Mouse (Mus musculus) CH12.LX (cell line): ENCODE data around the gene Fam13c. TPM values are rescaled to one million over a fixed set of nuclear protein-coding genes. Genes with fewer than 3 reads are reported as not detected.

Experiments used
- DNase-seq: peaks from one replicate; pipeline ENCODE4 v3.0.0-alpha.2; 2013; ENCODE audit errors: extremely low read depth
- H3K27ac ChIP-seq: 2 replicates; pipeline ENCODE4 v1.5.1; 2012; ENCODE audit warnings: low read depth, mild to moderate bottlenecking, control low read depth, moderate library complexity; ENCODE audit not compliant: insufficient read depth
- H3K27me3 ChIP-seq: replicated peaks from 2 replicates; pipeline ENCODE3; 2012; ENCODE audit warnings: inconsistent platforms
- H3K36me3 ChIP-seq, 2 experiments: replicated peaks in 1 of 2; 2 replicates each; pipeline versions ENCODE3 to v1.6.1; 2012; ENCODE audit warnings: inconsistent platforms in 1 of 2, low read length in 1 of 2, mild to moderate bottlenecking in 1 of 2, mixed read lengths in 1 of 2, moderate library complexity in 1 of 2; ENCODE audit not compliant: control insufficient read depth in 1 of 2, insufficient read depth in 1 of 2
- H3K4me1 ChIP-seq, 2 experiments: 2 replicates each; pipeline ENCODE4 v1.6.1; 2012; ENCODE audit warnings: inconsistent platforms in 1 of 2, moderate library complexity in 1 of 2; ENCODE audit not compliant: insufficient read depth in 2 of 2, control insufficient read depth in 1 of 2
- H3K4me2 ChIP-seq: 2 replicates; pipeline ENCODE4 v1.6.1; 2012; ENCODE audit warnings: low read depth, mild to moderate bottlenecking, control low read depth; ENCODE audit not compliant: poor library complexity, insufficient read depth, severe bottlenecking
- H3K4me3 ChIP-seq, 3 experiments: fragments of 150-350 bp in 1 of 3; sonication (generic) in 1 of 3; replicated peaks in 1 of 3; 2 replicates each; pipeline versions ENCODE3 to v1.5.1; 2011 to 2012; ENCODE audit warnings: low read depth in 2 of 3, low read length in 2 of 3, mild to moderate bottlenecking in 2 of 3, moderate library complexity in 2 of 3, control low read depth in 1 of 3, improper control_type of control experiment in 1 of 3, inconsistent platforms in 1 of 3, mixed read lengths in 1 of 3; ENCODE audit not compliant: poor library complexity in 1 of 3
- H3K79me2 ChIP-seq: replicated peaks from 2 replicates; pipeline ENCODE4 v1.6.1; 2012; ENCODE audit warnings: mild to moderate bottlenecking, moderate library complexity; ENCODE audit not compliant: control insufficient read depth, poor library complexity, insufficient read depth, severe bottlenecking; ENCODE audit errors: extremely low read depth
- H3K9ac ChIP-seq: 2 replicates; pipeline ENCODE4 v1.6.1; 2012; ENCODE audit warnings: low read depth, mild to moderate bottlenecking, control low read depth, moderate library complexity; ENCODE audit not compliant: insufficient read depth
- H3K9me3 ChIP-seq: replicated peaks from 2 replicates; pipeline ENCODE3; 2012; ENCODE audit warnings: low read length, inconsistent platforms, mixed read lengths
- BHLHE40 ChIP-seq: IDR thresholded peaks from 2 replicates; pipeline ENCODE4 v1.6.1; 2011; ENCODE audit warnings: mild to moderate bottlenecking, low read depth, low read length, improper control_type of control experiment
- CHD1 ChIP-seq: IDR thresholded peaks from 2 replicates; pipeline ENCODE4 v1.6.1; 2012; ENCODE audit warnings: low read depth, low read length, improper control_type of control experiment, inconsistent platforms
- CHD2 ChIP-seq: IDR thresholded peaks from 2 replicates; pipeline ENCODE4 v1.6.1; 2011; ENCODE audit warnings: low read length, improper control_type of control experiment
- E2F4 ChIP-seq: IDR thresholded peaks from 2 replicates; pipeline ENCODE4 v1.6.1; 2011; ENCODE audit warnings: low read depth, low read length, improper control_type of control experiment; ENCODE audit not compliant: insufficient replicate concordance
- ELF1 ChIP-seq: IDR thresholded peaks from 2 replicates; pipeline ENCODE4 v1.6.1; 2014; ENCODE audit warnings: low read depth, mild to moderate bottlenecking, inconsistent platforms, low read length, improper control_type of control experiment
- EP300 ChIP-seq: IDR thresholded peaks from 2 replicates; pipeline ENCODE4 v1.6.1; 2011; ENCODE audit warnings: low read length, improper control_type of control experiment
- GABPA ChIP-seq: IDR thresholded peaks from 2 replicates; pipeline ENCODE4 v1.6.1; 2012; ENCODE audit warnings: low read depth, low read length, improper control_type of control experiment, inconsistent platforms; ENCODE audit not compliant: insufficient replicate concordance
- IRF4 ChIP-seq: IDR thresholded peaks from 2 replicates; pipeline ENCODE4 v1.6.1; 2014; ENCODE audit warnings: low read depth, mild to moderate bottlenecking, inconsistent platforms, low read length, improper control_type of control experiment
- JUND ChIP-seq: conservative IDR thresholded peaks from 2 replicates; pipeline ENCODE4 v1.6.1; 2011; ENCODE audit warnings: low read depth, low read length, improper control_type of control experiment
- KAT2A ChIP-seq: IDR thresholded peaks from 2 replicates; pipeline ENCODE4 v1.6.1; 2012; ENCODE audit warnings: low read length, improper control_type of control experiment, inconsistent platforms; ENCODE audit not compliant: insufficient replicate concordance
- MAFK ChIP-seq: IDR thresholded peaks from 2 replicates; pipeline ENCODE4 v1.6.1; 2011; ENCODE audit warnings: low read length, improper control_type of control experiment; ENCODE audit not compliant: insufficient replicate concordance
- MAX ChIP-seq: IDR thresholded peaks from 2 replicates; pipeline ENCODE4 v1.6.1; 2011; ENCODE audit warnings: low read length, improper control_type of control experiment
- MEF2A ChIP-seq: IDR thresholded peaks from 2 replicates; pipeline ENCODE4 v1.6.1; 2014; ENCODE audit warnings: low read depth, mild to moderate bottlenecking, inconsistent platforms, low read length, improper control_type of control experiment, borderline replicate concordance
- MXI1 ChIP-seq: IDR thresholded peaks from 2 replicates; pipeline ENCODE4 v1.6.1; 2011; ENCODE audit warnings: mild to moderate bottlenecking, low read depth, low read length, improper control_type of control experiment
- MYC ChIP-seq: IDR thresholded peaks from 2 replicates; pipeline ENCODE4 v1.6.1; 2011; ENCODE audit warnings: low read depth, mild to moderate bottlenecking, improper control_type of control experiment, low read length
- NELFE ChIP-seq: IDR thresholded peaks from 2 replicates; pipeline ENCODE4 v1.6.1; 2011; ENCODE audit warnings: low read depth, low read length, improper control_type of control experiment
- NRF1 ChIP-seq: IDR thresholded peaks from 2 replicates; pipeline ENCODE4 v1.6.1; 2014; ENCODE audit warnings: low read depth, mild to moderate bottlenecking, inconsistent platforms, low read length, improper control_type of control experiment, moderate library complexity
- PAX5 ChIP-seq: IDR thresholded peaks from 2 replicates; pipeline ENCODE4 v1.6.1; 2012; ENCODE audit warnings: low read length, inconsistent platforms, mixed read lengths
- POLR2A ChIP-seq: IDR thresholded peaks from 2 replicates; pipeline ENCODE4 v1.6.1; 2011; ENCODE audit warnings: low read depth, mild to moderate bottlenecking, improper control_type of control experiment, low read length
- POLR2AphosphoS2 ChIP-seq: IDR thresholded peaks from 2 replicates; pipeline ENCODE4 v1.6.1; 2011; ENCODE audit warnings: low read depth, low read length, improper control_type of control experiment
- SIN3A ChIP-seq: IDR thresholded peaks from 2 replicates; pipeline ENCODE4 v1.6.1; 2012; ENCODE audit warnings: low read length, improper control_type of control experiment, inconsistent platforms
- TCF12 ChIP-seq: IDR thresholded peaks from 2 replicates; pipeline ENCODE4 v1.6.1; 2014; ENCODE audit warnings: low read depth, mild to moderate bottlenecking, inconsistent platforms, low read length, improper control_type of control experiment
- UBTF ChIP-seq: IDR thresholded peaks from 2 replicates; pipeline ENCODE4 v1.6.1; 2012; ENCODE audit warnings: low read depth, mild to moderate bottlenecking, inconsistent platforms, low read length, improper control_type of control experiment, moderate library complexity
- ZC3H11A ChIP-seq: IDR thresholded peaks from 2 replicates; pipeline ENCODE4 v1.6.1; 2012; ENCODE audit warnings: low read depth, mild to moderate bottlenecking, inconsistent platforms, low read length, improper control_type of control experiment
- ZKSCAN1 ChIP-seq: IDR thresholded peaks from 2 replicates; pipeline ENCODE4 v1.6.1; 2012; ENCODE audit warnings: low read depth, inconsistent platforms, low read length, improper control_type of control experiment, borderline replicate concordance
- ZMIZ1 ChIP-seq: IDR thresholded peaks from 2 replicates; pipeline ENCODE4 v1.6.1; 2012; ENCODE audit warnings: low read depth, mild to moderate bottlenecking, inconsistent platforms, low read length, improper control_type of control experiment
- dilution Hi-C: fragments of 300-500 bp; cut with MboI; formaldehyde crosslinking; loops from 2 replicates; pipeline ENCODE4 v1.14.3; 2020; ENCODE audit warnings: low sequenced_read_pairs; ENCODE audit not compliant: extremely low pct_unique_long_range_greater_than_20kb, extremely low pct_ligation_motif_present
- in situ Hi-C: fragments of 300-500 bp; cut with MboI; formaldehyde crosslinking; loops from 3 replicates; pipeline ENCODE4 v1.14.3; 2019; ENCODE audit warnings: low sequenced_read_pairs, low pct_ligation_motif_present, low pct_unique_long_range_greater_than_20kb, mixed read lengths
- polyA plus RNA-seq: library from polyadenylated mRNA; unstranded; fragments of >175 nt; gene quantifications from 2 replicates; pipeline ENCODE4 v1.2.1, GENCODE M21; 2012; ENCODE audit warnings: low read depth; ENCODE audit not compliant: insufficient read length
- total RNA-seq, 2 experiments: library from RNA; depleted of rRNA; stranded (reverse); fragments of 300-350 nt in 1 of 2; fragments of >200 nt in 1 of 2; gene quantifications; 2 replicates each; pipeline ENCODE4 v1.2.3; 2012 to 2014

Gene Fam13c
- total and polyA plus RNA-seq, 3 experiments: not detected

- Histone ChIP-seq H3K36me3 (no peaks in the 10 kb centered on the region), H3K27ac (no peak overlapping the region), H3K9me3 (peaks cover 69% of the 10 kb centered on the region), H3K79me2 (no peaks in the 10 kb centered on the region), H3K27me3 (no peaks in the 10 kb centered on the region), H3K4me2 (no peak overlapping the region), H3K4me3 (no peak overlapping the region), H3K4me1 (no peaks in the 10 kb centered on the region), H3K9ac (no peak overlapping the region)
- in situ Hi-C loops (no loop called here), dilution Hi-C loops (no loop called here)
- no peak for DNase-seq
- TF ChIP-seq MYC (no peak), NRF1 (no peak), SIN3A (no peak), POLR2AphosphoS2 (no peak), UBTF (no peak), POLR2A (no peak), MXI1 (no peak), BHLHE40 (no peak), ZKSCAN1 (no peak), NELFE (no peak), MAX (no peak), CHD2 (no peak), ELF1 (no peak), MAFK (no peak)
These were observed 90.0 kb downstream of the Fam13c start for GRCm38 (mm10) chr10:70530185-70530823.

GRCm38 (mm10) chr10:70532249-70532648, 92.0 kb downstream of the Fam13c start:
- no peaks in the 10 kb centered on the region for H3K27me3 ChIP-seq
- H3K9me3 ChIP-seq: peaks cover 75% of the 10 kb centered on the region
- in situ Hi-C loops (no loop called here), dilution Hi-C loops (no loop called here)
- H3K9ac ChIP-seq: no peak overlapping the region
- H3K4me2 ChIP-seq: no peak overlapping the region
- H3K79me2 ChIP-seq: no peaks in the 10 kb centered on the region
- no peak overlapping the region for H3K4me3 ChIP-seq
- no peak for DNase-seq
- no peak overlapping the region for H3K27ac ChIP-seq
- TF ChIP-seq E2F4 (no peak), SIN3A (no peak), MEF2A (no peak), ZMIZ1 (no peak), KAT2A (no peak), EP300 (no peak), CHD1 (no peak), ZC3H11A (no peak), IRF4 (no peak), JUND (no peak), TCF12 (no peak), PAX5 (no peak), GABPA (no peak)
- no peaks in the 10 kb centered on the region for H3K36me3 ChIP-seq
- H3K4me1 ChIP-seq: no peaks in the 10 kb centered on the region
